Mouse (Mus musculus): Measurements from ENCODE around the gene Ano6. TPM values are rescaled to one million over a fixed set of nuclear protein-coding genes. Genes with fewer than 3 reads are reported as not detected.

Gene Ano6
- polyA plus RNA-seq, 1 experiment from 2014 or later, result 37.2 TPM

DNA sequence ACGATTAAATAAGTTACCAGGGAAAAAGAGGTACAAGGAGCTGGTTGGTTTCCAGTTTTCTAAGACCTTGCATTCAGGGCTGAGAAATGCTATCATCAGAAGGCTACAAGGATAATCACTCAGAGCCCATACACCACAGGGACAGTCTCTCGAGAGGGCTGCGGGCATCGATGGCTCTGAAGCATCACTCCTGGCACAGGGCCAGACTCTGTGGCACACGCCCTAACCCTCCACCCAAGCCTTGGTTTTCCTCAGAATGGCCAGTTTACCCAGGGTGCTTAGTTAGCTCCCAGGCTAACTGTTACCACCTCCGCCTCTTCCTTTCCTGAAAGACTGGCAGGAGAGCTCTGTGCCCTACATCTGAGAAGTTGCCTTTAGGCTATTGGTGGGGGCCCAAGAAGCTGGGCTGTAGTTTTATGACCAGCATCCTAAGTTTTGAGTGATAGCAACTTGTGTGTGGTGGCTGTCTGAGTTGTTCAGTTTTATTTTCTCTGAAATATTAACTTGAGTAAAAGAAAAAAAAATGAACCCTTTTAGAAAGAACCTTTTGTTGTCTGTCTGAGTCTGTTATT is 57.9 kb downstream of the Ano6 start:
- ATAC-seq (ENCODE audit: low FRiP score), result no peak
- no peaks in the 10 kb centered on the region for H3K36me3 ChIP-seq (ENCODE audit: control insufficient read depth, insufficient read depth, low read length)
- 79% methylated on average over 6 of the region's 6 CpGs for WGBS

DNA sequence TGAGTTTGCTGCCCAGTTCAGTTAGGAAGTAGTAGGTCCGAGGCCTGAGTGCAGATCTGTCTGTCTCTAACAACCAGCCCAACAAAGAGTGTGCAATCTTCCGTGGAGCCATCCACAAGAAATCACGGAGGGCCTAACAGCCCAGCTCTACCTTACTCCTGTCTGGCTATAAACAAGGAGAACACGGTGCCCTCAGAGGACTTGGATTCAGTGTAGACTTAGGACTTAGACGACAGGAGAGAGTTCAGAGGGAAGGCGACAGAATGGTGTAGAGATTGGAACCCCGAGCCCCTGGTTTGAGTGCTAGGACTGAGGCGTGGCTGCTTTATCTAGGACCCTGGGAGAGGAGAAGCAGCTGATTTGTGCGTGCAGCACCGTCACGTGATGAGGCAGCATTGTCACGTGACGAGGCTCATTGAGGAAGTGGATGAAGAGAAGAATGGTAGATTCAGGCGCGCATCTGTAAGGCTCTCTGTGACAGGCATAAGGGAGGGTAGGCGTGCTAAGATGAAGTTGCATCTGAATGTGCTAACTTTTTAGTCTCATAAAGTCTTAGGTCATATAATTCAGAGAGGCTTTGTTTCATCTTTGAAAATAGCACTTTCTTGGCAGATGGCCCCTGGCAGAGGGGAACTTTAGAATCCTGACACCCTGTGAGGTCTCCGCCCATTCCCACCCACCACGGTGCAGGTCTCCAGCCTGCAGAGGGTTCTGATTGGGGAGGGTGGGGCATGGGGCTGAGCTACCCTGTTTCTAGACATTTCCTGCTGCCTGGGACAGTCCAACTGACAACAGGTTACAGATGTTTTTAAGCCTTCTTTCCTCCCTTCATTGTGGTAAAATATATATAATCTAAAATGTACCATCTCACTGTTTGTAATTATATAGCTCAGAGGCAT is 59.1 kb downstream of the Ano6 start:
- Histone ChIP-seq H3K27me3 (ENCODE audit: control insufficient read depth, insufficient read depth, low read length) (no peaks in the 10 kb centered on the region), H3K9me3 (ENCODE audit: control insufficient read depth, low read length) (no peaks in the 10 kb centered on the region), H3K27ac (ENCODE audit: low read depth, low read length) (no peak overlapping the region), H3K4me1 (replicated peaks; ENCODE audit: control insufficient read depth, insufficient read depth, low read length) (no peaks in the 10 kb centered on the region), H3K9ac (ENCODE audit: low read depth, low read length) (no peak overlapping the region), H3K36me3 (ENCODE audit: control insufficient read depth, insufficient read depth, low read length) (no peaks in the 10 kb centered on the region), H3K4me2 (replicated peaks; ENCODE audit: low read depth, low read length) (no peak overlapping the region), H3K4me3 (ENCODE audit: low read depth, low read length) (no peak overlapping the region)
- 71% methylated on average over 18 of the region's 18 CpGs for WGBS
- ATAC-seq (ENCODE audit: low FRiP score) (no peak), DNase-seq (ENCODE audit: low spot score) (no peak)

More for the DNA sequence above, 57.9 kb downstream of the Ano6 start:
- Histone ChIP-seq H3K9ac (ENCODE audit: low read depth, low read length) (no peak overlapping the region), H3K27me3 (ENCODE audit: control insufficient read depth, insufficient read depth, low read length) (no peaks in the 10 kb centered on the region), H3K4me1 (replicated peaks; ENCODE audit: control insufficient read depth, insufficient read depth, low read length) (no peaks in the 10 kb centered on the region), H3K4me3 (ENCODE audit: low read depth, low read length) (no peak overlapping the region), H3K4me2 (replicated peaks; ENCODE audit: low read depth, low read length) (no peak overlapping the region), H3K9me3 (ENCODE audit: control insufficient read depth, low read length) (no peaks in the 10 kb centered on the region), H3K27ac (ENCODE audit: low read depth, low read length) (no peak overlapping the region)
- no peak for DNase-seq (ENCODE audit: low spot score)

DNA sequence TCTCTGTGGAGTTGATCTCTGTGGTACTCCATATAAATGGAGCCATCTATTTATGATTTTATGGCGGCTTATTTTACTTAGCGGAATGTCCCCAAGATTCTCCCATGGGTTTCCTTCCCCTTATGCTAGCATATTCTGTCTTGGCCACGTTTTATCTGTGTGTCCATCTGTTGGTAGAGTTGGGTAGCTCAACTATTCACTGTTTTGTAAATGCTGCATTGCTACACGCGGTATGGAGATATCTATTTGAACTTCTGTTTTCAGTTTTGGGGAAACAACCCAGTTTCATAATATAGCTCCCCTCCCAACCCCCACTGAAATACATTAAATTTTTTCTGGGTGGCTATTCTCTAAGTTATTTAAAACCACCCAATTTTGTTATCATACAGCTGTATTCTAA is 59.9 kb downstream of the Ano6 start:
- Histone ChIP-seq H3K4me3 (ENCODE audit: low read depth, low read length) (no peak overlapping the region), H3K27ac (ENCODE audit: low read depth, low read length) (no peak overlapping the region), H3K27me3 (ENCODE audit: control insufficient read depth, insufficient read depth, low read length) (no peaks in the 10 kb centered on the region), H3K4me2 (replicated peaks; ENCODE audit: low read depth, low read length) (no peak overlapping the region), H3K36me3 (ENCODE audit: control insufficient read depth, insufficient read depth, low read length) (no peaks in the 10 kb centered on the region), H3K4me1 (replicated peaks; ENCODE audit: control insufficient read depth, insufficient read depth, low read length) (no peaks in the 10 kb centered on the region), H3K9ac (ENCODE audit: low read depth, low read length) (no peak overlapping the region), H3K9me3 (ENCODE audit: control insufficient read depth, low read length) (no peaks in the 10 kb centered on the region)
- 93% methylated on average over 5 of the region's 5 CpGs for WGBS
- DNase-seq (ENCODE audit: low spot score) (no peak), ATAC-seq (ENCODE audit: low FRiP score) (no peak)

DNA sequence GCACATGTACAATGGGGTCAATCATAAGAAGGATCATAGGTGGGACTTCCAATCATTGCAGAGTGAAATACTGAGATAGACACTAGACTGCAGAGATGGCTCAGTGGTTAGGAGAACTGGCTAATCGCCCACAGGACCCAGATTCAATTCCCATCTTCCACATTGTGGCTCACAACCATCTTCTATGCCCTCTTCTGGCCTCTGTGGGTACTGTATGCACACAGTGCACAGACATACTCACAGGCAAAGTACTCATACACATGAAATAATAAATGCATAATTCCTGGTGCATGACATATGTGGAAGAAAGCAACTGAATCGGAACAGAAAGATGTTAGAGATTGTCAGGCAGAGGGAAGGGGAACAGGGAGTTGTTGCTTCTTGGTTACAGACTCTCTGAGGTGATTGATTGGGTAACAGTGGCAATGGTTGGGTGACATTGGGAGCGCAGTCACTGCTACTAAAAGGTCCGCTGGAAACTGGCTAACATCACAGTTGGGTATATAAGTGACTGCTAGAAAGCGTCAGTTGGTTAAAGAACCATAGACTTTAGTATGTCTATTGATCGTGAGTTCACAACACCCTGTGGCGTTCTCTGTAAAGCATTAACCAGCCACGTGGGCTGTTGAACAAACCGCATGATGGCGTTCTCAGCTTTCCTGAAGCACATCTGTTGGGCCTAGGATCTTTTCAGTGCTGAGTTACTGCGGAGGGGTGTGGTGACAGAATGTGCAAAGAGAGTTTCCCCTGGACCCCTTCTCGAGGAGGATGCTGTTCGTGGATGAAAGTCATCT is 64.6 kb downstream of the Ano6 start:
- no peaks in the 10 kb centered on the region for H3K27me3 ChIP-seq (ENCODE audit: control insufficient read depth, insufficient read depth, low read length)
- ATAC-seq (ENCODE audit: low FRiP score) (no peak), DNase-seq (ENCODE audit: low spot score) (no peak)
- H3K4me3 ChIP-seq (ENCODE audit: low read depth, low read length), result no peak overlapping the region
- H3K4me1 ChIP-seq (replicated peaks; ENCODE audit: control insufficient read depth, insufficient read depth, low read length), result no peaks in the 10 kb centered on the region
- no peaks in the 10 kb centered on the region for H3K36me3 ChIP-seq (ENCODE audit: control insufficient read depth, insufficient read depth, low read length)
- 88% methylated on average over 13 of the region's 13 CpGs for WGBS
- H3K4me2 ChIP-seq (replicated peaks; ENCODE audit: low read depth, low read length), result no peak overlapping the region
- no peaks in the 10 kb centered on the region for H3K9me3 ChIP-seq (ENCODE audit: control insufficient read depth, low read length)
- H3K27ac ChIP-seq (ENCODE audit: low read depth, low read length), result no peak overlapping the region
- H3K9ac ChIP-seq (ENCODE audit: low read depth, low read length), result no peak overlapping the region

DNA sequence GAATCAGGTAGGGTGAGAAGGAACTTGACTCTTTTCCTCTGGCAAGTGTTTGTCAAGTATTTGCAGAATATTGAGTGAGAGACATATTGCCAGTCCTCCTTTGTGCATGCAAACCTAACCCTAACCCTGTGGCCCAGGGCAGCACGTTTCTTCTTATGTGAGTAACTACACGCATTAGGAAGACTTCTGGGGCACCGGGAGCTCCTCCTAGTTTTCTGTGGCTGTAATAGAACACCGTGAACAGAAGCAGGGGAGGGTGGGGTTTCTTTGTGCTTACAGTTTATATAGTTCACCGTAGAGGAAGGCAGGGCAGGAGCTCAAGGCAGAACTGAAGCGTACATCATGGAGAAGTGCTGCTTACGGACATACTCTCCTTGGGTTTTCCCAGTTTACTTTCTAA is 65.3 kb downstream of the Ano6 start:
- no peaks in the 10 kb centered on the region for H3K4me1 ChIP-seq (replicated peaks; ENCODE audit: control insufficient read depth, insufficient read depth, low read length)
- WGBS, result 67% methylated on average over 7 of the region's 7 CpGs

DNA sequence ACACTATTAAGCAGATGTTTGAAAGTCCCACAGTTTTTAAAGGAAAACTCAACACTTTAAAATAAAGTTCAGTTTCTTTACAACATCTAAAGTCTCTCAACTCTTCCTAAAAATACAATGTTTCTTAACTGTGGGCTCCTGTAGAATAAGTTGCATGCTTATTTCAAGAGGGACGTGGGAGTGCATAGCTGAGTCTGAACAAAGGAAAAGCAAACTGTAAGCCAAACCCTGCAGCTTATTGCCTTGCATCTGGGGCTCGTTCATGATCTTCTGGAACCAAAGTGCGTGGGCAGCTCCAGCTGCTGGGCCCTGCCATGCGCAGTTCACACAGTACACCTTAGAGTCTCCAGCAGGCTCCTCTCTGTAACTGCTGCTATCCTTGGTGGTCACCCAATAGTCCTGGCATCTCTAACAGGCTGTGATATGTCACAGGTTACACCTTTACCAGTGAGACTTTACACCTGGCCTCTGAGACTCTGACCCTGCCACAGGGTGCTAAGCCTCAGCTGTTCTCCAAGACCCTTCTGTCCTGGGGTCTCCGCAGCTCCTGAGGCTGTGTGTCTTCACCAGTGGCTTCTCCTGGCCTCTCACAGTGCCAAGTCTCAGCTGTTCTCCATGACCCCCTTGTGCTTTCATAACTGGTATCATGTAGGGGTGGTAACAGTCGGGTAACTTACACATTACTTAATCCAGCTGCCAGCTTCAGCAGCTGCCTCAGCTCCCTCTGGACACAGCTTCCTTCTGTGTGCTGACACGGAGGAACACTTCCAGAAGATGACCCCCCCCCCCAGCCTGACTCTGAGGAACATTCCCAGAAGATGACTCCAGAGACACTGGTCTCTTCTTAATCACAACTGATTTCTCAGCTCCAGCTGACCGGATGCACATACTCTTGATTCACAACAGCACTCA is 66.3 kb downstream of the Ano6 start:
- Histone ChIP-seq H3K27ac (ENCODE audit: low read depth, low read length) (no peak overlapping the region), H3K36me3 (ENCODE audit: control insufficient read depth, insufficient read depth, low read length) (no peaks in the 10 kb centered on the region), H3K4me3 (ENCODE audit: low read depth, low read length) (no peak overlapping the region), H3K9ac (ENCODE audit: low read depth, low read length) (no peak overlapping the region), H3K4me2 (replicated peaks; ENCODE audit: low read depth, low read length) (no peak overlapping the region), H3K9me3 (ENCODE audit: control insufficient read depth, low read length) (no peaks in the 10 kb centered on the region), H3K27me3 (ENCODE audit: control insufficient read depth, insufficient read depth, low read length) (no peaks in the 10 kb centered on the region), H3K4me1 (replicated peaks; ENCODE audit: control insufficient read depth, insufficient read depth, low read length) (no peaks in the 10 kb centered on the region)
- 86% methylated on average over 8 of the region's 8 CpGs for WGBS
- DNase-seq (ENCODE audit: low spot score) (no peak), ATAC-seq (ENCODE audit: low FRiP score) (no peak)

More for the DNA sequence above, 65.3 kb downstream of the Ano6 start:
- no peak for ATAC-seq (ENCODE audit: low FRiP score)
- H3K27me3 ChIP-seq (ENCODE audit: control insufficient read depth, insufficient read depth, low read length), result no peaks in the 10 kb centered on the region
- no peaks in the 10 kb centered on the region for H3K9me3 ChIP-seq (ENCODE audit: control insufficient read depth, low read length)
- no peak overlapping the region for H3K4me3 ChIP-seq (ENCODE audit: low read depth, low read length)
- no peak overlapping the region for H3K4me2 ChIP-seq (replicated peaks; ENCODE audit: low read depth, low read length)
- no peak for DNase-seq (ENCODE audit: low spot score)
- H3K36me3 ChIP-seq (ENCODE audit: control insufficient read depth, insufficient read depth, low read length), result no peaks in the 10 kb centered on the region
- no peak overlapping the region for H3K27ac ChIP-seq (ENCODE audit: low read depth, low read length)
- no peak overlapping the region for H3K9ac ChIP-seq (ENCODE audit: low read depth, low read length)

DNA sequence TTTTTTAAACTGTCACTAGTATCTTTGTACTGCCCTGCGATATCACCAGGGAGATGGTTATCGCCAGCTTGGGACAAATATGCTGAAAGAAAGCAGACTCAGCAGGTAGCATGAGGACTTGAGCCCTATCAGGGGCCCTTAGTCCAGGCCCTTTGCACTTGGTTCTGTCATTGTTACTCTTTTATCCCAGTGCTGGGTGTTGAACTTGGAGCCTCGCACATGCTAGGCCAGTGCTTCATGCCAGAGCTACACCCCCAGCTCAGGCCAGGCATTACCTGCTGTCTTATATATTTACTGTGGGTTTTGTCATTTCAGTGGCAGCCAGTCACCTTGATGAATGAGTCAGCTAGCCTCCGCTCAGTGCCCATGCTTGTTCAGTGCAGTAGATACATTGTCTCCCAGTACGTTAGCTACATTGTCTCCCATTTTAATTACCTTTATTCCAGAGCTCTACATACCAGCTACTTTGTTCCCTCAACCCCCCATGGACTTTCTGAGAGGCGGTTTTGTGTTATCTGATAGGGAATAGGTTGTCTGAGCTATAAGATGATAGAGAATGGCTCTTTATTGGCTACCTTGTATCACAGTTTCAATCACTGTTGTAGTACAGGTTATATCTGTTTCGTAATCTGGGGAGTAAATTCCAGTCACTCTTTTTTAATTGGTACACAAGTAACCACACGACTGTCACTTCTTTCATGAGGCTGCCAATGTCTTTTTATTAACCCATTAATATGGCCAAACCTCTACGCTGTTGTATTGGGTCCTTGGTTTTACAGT is 68.4 kb downstream of the Ano6 start:
- ATAC-seq (ENCODE audit: low FRiP score) (no peak), DNase-seq (ENCODE audit: low spot score) (no peak)
- H3K4me2 ChIP-seq (replicated peaks; ENCODE audit: low read depth, low read length), result no peak overlapping the region
- no peak overlapping the region for H3K9ac ChIP-seq (ENCODE audit: low read depth, low read length)
- H3K9me3 ChIP-seq (ENCODE audit: control insufficient read depth, low read length), result no peaks in the 10 kb centered on the region
- H3K4me1 ChIP-seq (replicated peaks; ENCODE audit: control insufficient read depth, insufficient read depth, low read length), result no peaks in the 10 kb centered on the region
- no peak overlapping the region for H3K4me3 ChIP-seq (ENCODE audit: low read depth, low read length)
- H3K27ac ChIP-seq (ENCODE audit: low read depth, low read length), result no peak overlapping the region
- 79% methylated on average over 9 of the region's 9 CpGs for WGBS
- H3K36me3 ChIP-seq (ENCODE audit: control insufficient read depth, insufficient read depth, low read length), result no peaks in the 10 kb centered on the region
- no peaks in the 10 kb centered on the region for H3K27me3 ChIP-seq (ENCODE audit: control insufficient read depth, insufficient read depth, low read length)
